Mouse (Mus musculus) WW6 (cell line): ENCODE results near the gene Scgn.

Experiments used
- DNase-seq: peaks from one replicate; pipeline ENCODE4 v3.0.0-alpha.2; 2013; ENCODE audit warnings: low read depth, low spot score

The Scgn gene

GRCm38 (mm10) chr13:23990928-23991327 is at the start of gene Scgn:
TSS of gene Scgn (minus strand) at chr13:23991214.
- DNase-seq = peak; percentile 55

DNA sequence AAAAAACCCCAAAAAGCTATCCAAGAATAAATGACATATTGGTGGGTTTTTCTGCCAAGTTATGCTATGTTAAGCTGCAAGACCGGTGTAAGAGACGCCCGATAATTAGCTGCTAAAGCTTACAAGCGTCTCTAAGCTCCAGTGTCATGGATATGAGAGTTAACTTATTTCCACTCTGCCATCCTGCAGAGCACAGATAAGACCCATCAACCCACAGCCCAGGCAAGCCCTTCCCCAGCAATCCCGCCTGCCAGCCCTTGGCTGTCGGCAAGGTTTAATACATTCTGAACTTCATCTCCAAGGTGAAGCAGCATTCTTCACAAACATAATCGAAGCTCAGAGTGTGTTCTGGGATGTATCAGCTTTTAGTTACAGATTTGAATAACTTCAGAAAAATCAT is 49.2 kb upstream of the Scgn start:
- no peak for DNase-seq

DNA sequence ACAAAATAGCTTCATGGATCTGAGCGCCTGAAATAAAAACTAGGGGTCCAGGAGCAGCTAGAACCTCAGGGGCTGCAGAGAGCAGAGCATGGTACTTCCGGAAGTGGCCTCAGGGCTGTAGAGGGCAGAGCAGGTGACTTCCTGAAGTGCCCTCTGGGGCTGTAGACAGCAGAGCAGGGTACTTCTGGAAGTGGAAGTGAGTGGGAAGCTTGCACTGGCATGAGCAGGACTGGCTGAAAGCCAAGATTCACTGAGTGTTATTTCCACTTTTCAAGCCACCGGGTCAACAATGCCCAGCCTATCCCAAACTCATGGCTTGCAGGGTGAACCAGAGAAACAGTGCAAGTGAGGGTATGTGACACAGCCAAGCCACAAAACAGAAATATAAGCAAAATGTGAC is 46.5 kb upstream of the Scgn start:
- no peak for DNase-seq

GRCm38 (mm10) chr13:24036150-24036549 is 45.1 kb upstream of the Scgn start:
- DNase-seq = no peak

DNA sequence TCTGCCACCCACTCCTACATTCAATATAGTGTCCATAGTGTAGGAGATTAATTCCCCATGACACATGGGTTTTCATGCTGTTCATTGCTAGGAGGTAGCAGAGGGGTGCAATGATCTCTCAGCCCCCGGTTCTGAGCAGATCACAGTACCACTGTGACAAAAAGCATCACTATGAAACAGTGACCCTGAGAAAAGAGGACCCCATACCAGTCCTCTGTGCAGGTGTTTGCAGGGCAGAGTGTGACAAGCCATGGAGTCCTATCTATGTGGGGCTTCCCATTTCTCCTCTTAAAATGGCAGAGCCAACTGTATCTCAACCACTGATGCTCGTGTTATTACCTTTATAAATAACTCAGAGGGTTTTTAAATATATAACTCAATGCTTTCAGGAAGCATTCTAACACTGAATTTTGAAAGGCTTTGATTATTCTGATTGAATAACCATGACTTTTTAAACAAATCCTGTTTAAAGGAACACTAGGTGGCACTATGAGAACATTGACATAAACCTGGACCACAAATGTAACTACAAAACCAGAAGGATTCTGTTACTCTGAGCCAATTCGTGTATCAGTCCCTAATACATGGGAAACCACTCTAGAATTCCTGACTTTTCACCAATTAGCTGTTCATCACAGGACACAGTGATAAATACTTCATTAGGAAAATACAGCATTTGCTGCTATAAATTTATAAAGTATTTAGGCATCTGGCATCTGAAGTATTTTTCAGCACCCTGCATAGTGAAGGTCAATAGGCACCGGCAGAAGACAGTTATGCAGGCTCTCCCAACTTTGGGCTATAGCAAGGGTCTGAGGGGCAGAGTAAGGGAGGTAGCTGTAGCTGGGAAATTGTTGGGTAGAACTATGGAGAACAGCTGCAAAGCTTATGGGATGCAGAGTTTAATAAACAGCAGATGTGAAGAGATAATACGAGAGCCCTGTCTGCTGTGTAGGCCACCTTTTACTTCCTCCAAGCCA is 36.5 kb upstream of the Scgn start:
- DNase-seq = no peak

- no peak for DNase-seq
Observed at GRCm38 (mm10) chr13:24018515-24018914, 27.5 kb upstream of the Scgn start.

DNA sequence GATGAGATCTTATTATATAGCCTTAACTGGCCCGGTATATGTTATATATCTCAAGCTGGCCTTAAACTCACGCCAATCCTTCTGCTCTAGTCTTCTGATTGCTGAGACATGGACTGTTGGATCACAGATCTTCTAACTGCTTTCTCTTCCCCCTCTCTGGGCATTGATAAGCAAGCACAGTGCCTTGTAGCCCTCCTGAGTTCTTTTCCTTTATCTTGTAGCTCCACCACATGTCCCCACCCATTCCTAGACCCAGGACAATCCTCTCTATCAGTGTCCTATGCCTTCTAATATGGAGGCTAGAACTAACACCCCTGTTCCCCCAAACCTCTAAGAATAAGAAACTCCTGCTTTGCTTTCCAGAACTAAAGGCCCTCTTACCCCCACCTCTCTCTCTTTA is 14.5 kb upstream of the Scgn start:
- DNase-seq = no peak

GRCm38 (mm10) chr13:24001797-24002196 is 10.8 kb upstream of the Scgn start:
- no peak for DNase-seq

DNA sequence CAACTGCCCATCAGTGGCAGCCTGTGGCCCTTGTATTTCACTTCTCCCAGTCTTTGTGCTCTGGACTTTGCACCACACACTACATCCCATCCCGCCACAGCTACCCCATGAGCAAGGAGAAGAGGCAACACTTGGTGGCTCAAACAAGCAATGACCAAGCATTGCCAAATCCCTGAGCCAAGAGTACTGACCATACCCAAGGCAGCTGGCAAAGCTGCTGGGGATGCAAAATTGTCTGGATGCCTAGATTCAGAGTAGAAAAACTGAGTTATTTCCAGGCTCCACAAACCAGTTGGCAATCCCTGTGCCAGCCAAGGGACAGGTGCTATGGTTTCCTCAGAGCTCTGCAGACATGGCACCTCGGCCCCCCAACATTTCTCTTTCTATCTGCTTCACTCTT is 10.1 kb upstream of the Scgn start:
- DNase-seq = no peak

- no peak for DNase-seq
Observed at GRCm38 (mm10) chr13:23998826-23999225, 7.8 kb upstream of the Scgn start.

GRCm38 (mm10) chr13:23994756-23995155 is 3.7 kb upstream of the Scgn start:
- DNase-seq = no peak

DNA sequence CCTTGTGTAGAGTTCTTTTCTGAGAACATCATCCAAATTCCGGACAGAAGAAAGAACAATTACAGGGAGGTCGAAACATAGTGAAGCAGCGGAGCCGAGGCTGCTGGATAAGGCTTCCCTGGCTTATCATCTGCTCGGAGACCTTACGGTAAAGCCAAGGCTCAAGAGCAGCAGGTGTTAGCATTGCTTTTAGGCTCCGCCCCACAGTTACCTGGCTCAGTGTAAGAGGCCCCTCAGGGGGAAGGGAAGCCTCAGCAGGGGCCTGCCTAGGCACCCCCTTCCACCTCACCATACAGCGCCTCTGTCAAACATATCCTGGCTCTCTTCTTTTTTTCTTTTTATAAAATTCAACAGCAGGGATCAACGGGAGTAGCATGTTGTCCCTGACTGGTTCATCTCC is 3.0 kb upstream of the Scgn start:
- no peak for DNase-seq

DNA sequence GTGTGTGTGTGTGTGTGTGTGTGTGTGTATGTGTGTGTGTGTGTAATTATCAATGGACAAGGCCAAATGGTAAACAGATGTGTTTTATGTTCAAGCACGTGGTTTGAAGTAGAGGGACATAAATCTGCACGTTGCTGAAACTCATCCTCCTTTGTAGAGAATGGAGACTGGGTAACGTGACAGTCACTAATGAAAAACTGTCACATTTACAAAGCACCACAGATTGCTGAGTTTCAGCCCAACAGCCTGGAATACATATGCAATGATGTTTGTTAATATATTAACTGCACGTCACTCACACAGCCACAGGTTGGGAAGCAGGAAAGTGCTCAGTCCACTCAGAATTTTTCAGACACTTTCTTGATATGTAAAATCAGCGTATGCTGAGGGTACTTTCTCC is 563 bp downstream of the Scgn start:
- DNase-seq = no peak

DNA sequence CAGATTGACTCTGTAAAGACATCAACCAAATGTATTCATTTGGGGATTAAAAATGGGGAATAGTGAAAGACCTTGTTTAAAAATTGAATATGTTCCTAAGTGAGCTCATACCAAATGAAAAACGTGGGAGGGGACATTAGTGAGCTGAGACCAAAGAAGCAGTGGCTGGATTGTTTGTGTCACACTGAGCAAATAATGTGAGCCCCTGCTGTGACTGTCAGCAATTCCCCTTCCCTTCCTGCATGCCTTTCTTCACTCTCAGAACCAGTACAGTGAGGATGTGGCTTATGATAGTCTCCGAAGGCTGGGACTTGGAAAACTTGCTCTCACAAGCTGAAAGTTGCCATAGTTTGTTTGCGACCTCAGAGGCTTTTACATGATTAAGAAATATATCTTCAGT is 5.9 kb downstream of the Scgn start:
- no peak for DNase-seq

GRCm38 (mm10) chr13:23972271-23972670 is 18.7 kb downstream of the Scgn start:
- no peak for DNase-seq

DNA sequence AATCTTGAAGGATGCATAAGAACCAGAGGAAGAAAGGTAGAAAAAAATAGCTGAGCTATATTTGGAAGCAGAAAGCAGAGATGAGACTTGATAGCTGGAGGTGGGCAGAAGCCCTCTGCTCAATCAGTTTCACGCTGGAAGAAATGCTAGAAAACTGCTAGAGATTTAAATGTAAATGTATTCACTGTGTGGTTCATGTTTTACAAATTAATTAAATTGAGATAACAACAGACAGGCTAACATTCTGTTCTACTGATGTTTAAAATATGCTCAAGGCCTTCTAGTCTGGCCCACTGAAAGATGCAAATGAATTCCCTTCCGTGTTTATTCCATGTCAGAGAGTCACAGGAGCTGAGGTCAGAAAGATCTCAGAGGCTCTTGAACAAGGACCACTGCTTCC is 19.1 kb downstream of the Scgn start:
- DNase-seq = no peak

GRCm38 (mm10) chr13:23964909-23965308 is 26.1 kb downstream of the Scgn start:
- DNase-seq = no peak

DNA sequence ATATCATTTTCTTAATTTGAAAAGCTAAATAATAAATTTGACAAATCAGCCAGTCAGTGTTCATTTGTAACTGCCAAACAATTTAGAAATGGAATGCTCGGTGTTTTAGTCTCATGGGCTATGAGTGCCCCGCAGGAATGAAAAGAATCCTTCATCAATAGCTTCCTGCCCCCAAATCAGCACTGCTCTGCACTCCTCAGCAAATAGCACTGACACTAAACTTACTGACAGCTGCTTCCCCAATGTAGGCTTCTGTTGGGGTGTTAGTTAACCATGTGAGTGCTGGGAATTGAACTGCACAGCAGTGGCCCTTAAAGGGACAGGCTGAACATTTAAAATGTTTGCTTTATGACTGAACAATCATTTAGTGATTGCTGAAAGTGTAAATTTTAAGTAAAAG is 31.2 kb downstream of the Scgn start:
- no peak for DNase-seq

GRCm38 (mm10) chr13:23950928-23951327 is 40.1 kb downstream of the Scgn start:
- no peak for DNase-seq

GRCm38 (mm10) chr13:23949484-23950246 is 41.3 kb downstream of the Scgn start:
- DNase-seq = no peak

GRCm38 (mm10) chr13:23946254-23946653 is 44.8 kb downstream of the Scgn start:
- no peak for DNase-seq

- DNase-seq = no peak
Observed at GRCm38 (mm10) chr13:23942861-23943260, 48.2 kb downstream of the Scgn start.

DNA sequence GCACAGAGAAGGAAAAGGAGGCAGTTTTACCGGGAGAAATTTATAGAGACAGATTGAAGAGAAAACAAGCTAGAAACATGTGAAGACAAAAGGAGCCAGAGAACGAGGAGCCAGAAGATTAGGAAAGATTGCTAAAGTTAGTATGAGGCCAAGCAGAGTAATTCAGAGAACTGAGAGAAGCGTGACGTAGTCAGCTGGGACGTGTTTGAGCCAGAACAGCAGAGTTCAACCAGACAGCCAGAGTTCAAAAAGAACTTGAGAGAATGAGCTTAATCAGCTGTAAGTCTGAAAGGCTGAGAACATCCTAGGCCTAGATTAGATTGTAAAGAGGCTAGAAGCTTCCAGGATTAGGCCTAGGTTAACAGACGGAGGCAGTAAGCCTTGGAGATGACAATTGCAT is 50.7 kb downstream of the Scgn start:
- DNase-seq = no peak
